Mouse (Mus musculus) embryonic facial prominence, embryonic 11.5 days (tissue): Measurements from ENCODE around the gene Tacc2. TPM values are rescaled to one million over a fixed set of nuclear protein-coding genes. Genes with fewer than 3 reads are reported as not detected.
A peak's percentile ranks its signal among the peaks of the same experiment; 100 is the strongest.

ENCODE experiments used
- ATAC-seq: fragments of 200-750 bp; cut with Nextera tagmentation; replicated peaks from 2 replicates; pipeline ENCODE4 v1.8.0; 2017; ENCODE audit warnings: low read depth; ENCODE audit not compliant: insufficient number of reproducible peaks, low FRiP score, low TSS enrichment
- DNase-seq: peaks from one replicate; pipeline ENCODE4 v3.0.0-alpha.2; 2015; ENCODE audit warnings: low spot score
- H3K27ac ChIP-seq: fragments of 300-500 bp; sonication (generic); replicated peaks from 2 replicates; pipeline ENCODE4 v1.5.1; 2014; ENCODE audit warnings: mild to moderate bottlenecking, low read depth, low read length, control low read depth
- H3K27me3 ChIP-seq: fragments of 300-500 bp; sonication (generic); 2 replicates; pipeline ENCODE4 v1.6.1; 2014; ENCODE audit warnings: mild to moderate bottlenecking, low read length, moderate library complexity, mixed read lengths; ENCODE audit not compliant: control insufficient read depth, insufficient read depth
- H3K36me3 ChIP-seq: fragments of 300-500 bp; sonication (generic); replicated peaks from 2 replicates; pipeline ENCODE4 v1.6.1; 2014; ENCODE audit warnings: low read depth, mild to moderate bottlenecking, low read length, moderate library complexity, mixed read lengths; ENCODE audit not compliant: control insufficient read depth, insufficient read depth
- H3K4me1 ChIP-seq: fragments of 300-500 bp; sonication (generic); 2 replicates; pipeline ENCODE4 v1.6.1; 2014; ENCODE audit warnings: low read length, mixed read lengths; ENCODE audit not compliant: control insufficient read depth, insufficient read depth
- H3K4me2 ChIP-seq: fragments of 300-500 bp; sonication (generic); 2 replicates; pipeline ENCODE4 v1.6.1; 2014; ENCODE audit warnings: low read depth, mild to moderate bottlenecking, control low read depth, low read length, moderate library complexity
- H3K4me3 ChIP-seq: fragments of 300-500 bp; sonication (generic); 2 replicates; pipeline ENCODE4 v1.5.1; 2014; ENCODE audit warnings: low read depth, low read length, control low read depth
- H3K9ac ChIP-seq: fragments of 300-500 bp; sonication (generic); replicated peaks from 2 replicates; pipeline ENCODE4 v1.6.1; 2014; ENCODE audit warnings: mild to moderate bottlenecking, control low read depth, low read length
- H3K9me3 ChIP-seq: fragments of 300-500 bp; sonication (generic); replicated peaks from 2 replicates; pipeline ENCODE4 v1.6.1; 2016; ENCODE audit warnings: mild to moderate bottlenecking, low read length, inconsistent platforms, mixed read lengths; ENCODE audit not compliant: control insufficient read depth
- WGBS: fragments of 180-500 bp; shearing (Covaris S2); extraction: QIAGEN DNeasy Blood & Tissue Kit; methylation state at CpG from one replicate; pipeline ENCODE4 v1.1.7; 2014; 5-methylcytosine and 5-hydroxymethylcytosine counted together
- polyA plus RNA-seq: library from polyadenylated mRNA; unstranded; fragments of >200 nt; fragmentation: Nextera tagmentation; extraction: Ambion mirVana; gene quantifications from 2 replicates; pipeline ENCODE4 v1.2.1, GENCODE M21; 2014

Tacc2 gene
- polyA plus RNA-seq, 1 experiment from 2014 or later, result 39.9 TPM

DNA sequence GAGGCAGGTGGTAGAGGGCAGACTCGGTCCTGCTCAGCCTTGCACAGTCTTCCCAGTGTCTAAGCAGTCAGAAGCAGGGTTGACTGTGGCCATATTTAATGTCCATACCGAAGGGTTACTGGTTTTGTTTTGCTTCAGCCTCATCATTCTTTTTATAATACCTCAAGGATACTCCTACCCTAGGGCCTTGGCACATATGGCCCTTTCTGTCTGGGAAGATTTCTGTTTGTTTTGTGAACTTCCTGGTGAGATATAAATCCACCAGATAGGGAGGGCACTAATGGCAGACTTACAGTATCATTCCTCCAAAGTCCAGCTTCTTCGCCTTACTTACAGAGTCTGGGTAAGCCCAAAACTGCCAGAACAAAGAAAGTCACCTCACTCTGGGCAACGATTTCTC lies 150.3 kb downstream of the Tacc2 start:
- H3K36me3 ChIP-seq, result no peaks in the 10 kb centered on the region; the same call in 1 of the 2 replicates
- DNase-seq, result no peak
- H3K27ac ChIP-seq, result no peak overlapping the region
- H3K4me2 ChIP-seq, result no peak overlapping the region
- H3K9me3 ChIP-seq, result no peaks in the 10 kb centered on the region
- H3K4me1 ChIP-seq, result no peaks in the 10 kb centered on the region
- no peaks in the 10 kb centered on the region for H3K27me3 ChIP-seq
- H3K4me3 ChIP-seq, result no peak overlapping the region
- H3K9ac ChIP-seq, result no peak overlapping the region
- no peak for ATAC-seq
- WGBS, result 93% methylated on average over 4 of the region's 4 CpGs

DNA sequence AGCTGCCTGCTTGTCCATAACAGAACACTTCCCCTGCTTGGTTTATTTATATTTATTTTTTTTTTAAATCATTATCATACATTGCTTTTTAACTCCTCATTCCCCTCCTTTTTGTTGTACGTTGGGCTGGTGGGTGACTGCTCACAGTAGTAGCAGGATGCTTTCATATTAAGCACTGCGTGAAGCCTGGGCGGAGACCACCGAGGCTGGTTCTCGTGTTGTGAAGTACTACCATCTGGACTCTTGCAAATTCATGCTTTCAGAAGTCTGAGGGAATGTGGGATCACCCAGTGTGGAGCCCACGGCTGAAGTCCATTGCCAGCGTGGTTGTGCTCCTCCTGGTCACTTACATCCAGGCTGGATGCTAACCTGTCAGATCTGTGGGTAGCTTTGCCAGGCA lies 154.6 kb downstream of the Tacc2 start:
- no peaks in the 10 kb centered on the region for H3K4me1 ChIP-seq
- no peaks in the 10 kb centered on the region; the same call in none of the 2 replicates for H3K36me3 ChIP-seq
- 76% methylated on average over 7 of the region's 7 CpGs for WGBS
- no peak overlapping the region for H3K4me3 ChIP-seq
- H3K27me3 ChIP-seq, result no peaks in the 10 kb centered on the region
- H3K9me3 ChIP-seq, result no peaks in the 10 kb centered on the region
- H3K9ac ChIP-seq, result no peak overlapping the region
- no peak for DNase-seq
- ATAC-seq, result no peak
- H3K27ac ChIP-seq, result no peak overlapping the region
- H3K4me2 ChIP-seq, result no peak overlapping the region

DNA sequence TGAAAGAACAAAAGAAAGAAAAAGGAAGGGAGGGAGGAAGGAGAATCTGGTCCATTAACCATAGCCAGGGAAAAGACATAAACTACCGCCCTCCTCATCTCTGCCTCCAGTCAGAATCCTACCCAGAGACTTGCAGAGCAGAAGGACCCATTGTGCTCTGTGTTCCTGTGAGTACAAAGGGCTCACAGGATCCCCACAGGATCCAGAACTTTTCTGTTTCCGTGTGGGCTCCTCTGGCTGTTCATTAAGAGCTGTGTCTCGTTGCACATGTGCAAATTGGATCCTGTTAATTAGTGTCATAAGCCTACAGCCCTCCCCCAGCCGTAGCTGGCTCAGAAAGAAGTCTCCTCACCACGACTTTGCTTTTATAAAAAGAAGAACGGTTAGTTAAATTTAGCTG lies 155.7 kb downstream of the Tacc2 start:
- no peak for ATAC-seq
- H3K9me3 ChIP-seq, result no peaks in the 10 kb centered on the region
- no peak overlapping the region for H3K4me2 ChIP-seq
- no peak for DNase-seq
- no peak overlapping the region for H3K9ac ChIP-seq
- H3K36me3 ChIP-seq, result peaks cover under 1% of the 10 kb centered on the region
- no peak overlapping the region for H3K27ac ChIP-seq
- H3K4me1 ChIP-seq, result no peaks in the 10 kb centered on the region
- no peaks in the 10 kb centered on the region for H3K27me3 ChIP-seq
- no peak overlapping the region for H3K4me3 ChIP-seq
- 59% methylated on average over 6 of the region's 6 CpGs for WGBS

DNA sequence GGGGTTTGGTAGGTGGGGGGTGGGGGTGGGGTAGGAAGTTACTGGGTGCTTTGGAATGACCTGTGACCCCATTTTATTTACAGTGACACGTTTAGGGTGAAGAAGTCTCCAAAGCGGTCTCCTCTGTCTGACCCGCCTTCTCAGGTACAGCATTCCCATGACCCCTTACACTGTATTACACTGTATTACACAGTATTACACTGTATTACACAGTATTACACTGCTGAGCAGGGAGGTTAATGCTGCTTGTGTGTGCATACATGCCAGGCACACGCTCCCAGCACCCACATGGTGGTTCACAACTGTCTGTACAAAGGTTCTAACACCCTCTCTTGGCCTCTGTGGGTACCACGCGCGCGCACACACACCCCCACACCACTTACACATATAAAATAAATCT lies 156.2 kb downstream of the Tacc2 start:
- peaks cover 2% of the 10 kb centered on the region for H3K36me3 ChIP-seq

DNA sequence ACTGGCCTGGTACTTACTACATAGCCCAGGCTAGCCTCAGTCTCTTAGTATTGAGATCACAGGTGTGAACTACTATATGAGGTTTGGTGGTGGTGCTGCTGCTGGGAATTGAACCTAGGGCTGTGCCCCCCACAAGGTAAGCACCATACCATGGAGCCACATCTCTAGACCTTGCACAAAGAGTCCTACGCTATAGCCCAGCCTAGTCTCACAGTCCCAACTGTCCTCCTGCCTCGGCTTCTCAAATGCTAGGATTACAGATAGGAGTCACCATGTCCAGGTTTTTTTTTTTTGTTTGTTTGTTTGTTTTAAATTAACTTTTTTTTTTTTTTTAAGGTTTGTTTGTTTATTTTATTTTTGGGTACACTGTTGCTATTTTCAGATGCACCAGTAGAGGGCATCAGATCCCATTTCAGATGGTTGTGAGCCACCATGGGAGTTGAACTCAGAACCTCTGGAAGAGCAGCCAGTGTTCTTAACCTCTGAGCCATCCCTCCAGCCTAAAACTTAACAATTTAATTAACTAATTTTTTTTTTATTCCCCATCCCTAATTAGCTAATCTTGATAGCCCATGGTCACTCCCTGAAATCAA lies 157.1 kb downstream of the Tacc2 start:
- Histone ChIP-seq H3K4me1 (no peaks in the 10 kb centered on the region), H3K9ac (no peak overlapping the region), H3K9me3 (no peaks in the 10 kb centered on the region), H3K4me2 (no peak overlapping the region), H3K36me3 (peaks cover 2% of the 10 kb centered on the region), H3K27me3 (no peaks in the 10 kb centered on the region), H3K4me3 (no peak overlapping the region), H3K27ac (no peak overlapping the region)
- DNase-seq (no peak), ATAC-seq (no peak)
- 89% methylated on average over 2 of the region's 2 CpGs for WGBS

More for the DNA sequence above, 156.2 kb downstream of the Tacc2 start:
- Histone ChIP-seq H3K27ac (no peak overlapping the region), H3K4me2 (no peak overlapping the region), H3K27me3 (no peaks in the 10 kb centered on the region), H3K4me1 (no peaks in the 10 kb centered on the region), H3K9ac (no peak overlapping the region), H3K4me3 (no peak overlapping the region), H3K9me3 (no peaks in the 10 kb centered on the region)
- WGBS, result 93% methylated on average over 8 of the region's 8 CpGs
- DNase-seq, result no peak
- peak; percentile 65; the same call in 1 of the 2 replicates for ATAC-seq

DNA sequence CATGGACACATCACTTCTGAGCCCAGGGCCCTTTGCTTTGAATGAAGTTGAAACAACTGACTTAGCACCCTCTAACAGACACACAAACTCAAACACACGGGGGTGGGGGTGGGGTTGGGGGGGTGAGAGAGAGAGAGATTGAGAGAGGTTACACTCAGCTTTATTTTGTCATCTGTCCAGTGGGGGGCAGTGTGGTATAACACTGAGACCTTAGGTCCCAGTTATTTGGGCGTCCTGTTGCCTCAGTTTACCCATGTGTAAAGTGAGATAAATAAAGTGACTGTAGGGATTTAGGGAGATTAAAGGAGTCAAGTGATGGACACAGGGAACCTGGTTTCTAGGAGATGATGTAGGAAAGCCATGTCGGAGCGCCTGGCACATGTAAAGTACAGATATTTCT lies 163.9 kb downstream of the Tacc2 start:
- H3K36me3 ChIP-seq, result peaks cover 7% of the 10 kb centered on the region

DNA sequence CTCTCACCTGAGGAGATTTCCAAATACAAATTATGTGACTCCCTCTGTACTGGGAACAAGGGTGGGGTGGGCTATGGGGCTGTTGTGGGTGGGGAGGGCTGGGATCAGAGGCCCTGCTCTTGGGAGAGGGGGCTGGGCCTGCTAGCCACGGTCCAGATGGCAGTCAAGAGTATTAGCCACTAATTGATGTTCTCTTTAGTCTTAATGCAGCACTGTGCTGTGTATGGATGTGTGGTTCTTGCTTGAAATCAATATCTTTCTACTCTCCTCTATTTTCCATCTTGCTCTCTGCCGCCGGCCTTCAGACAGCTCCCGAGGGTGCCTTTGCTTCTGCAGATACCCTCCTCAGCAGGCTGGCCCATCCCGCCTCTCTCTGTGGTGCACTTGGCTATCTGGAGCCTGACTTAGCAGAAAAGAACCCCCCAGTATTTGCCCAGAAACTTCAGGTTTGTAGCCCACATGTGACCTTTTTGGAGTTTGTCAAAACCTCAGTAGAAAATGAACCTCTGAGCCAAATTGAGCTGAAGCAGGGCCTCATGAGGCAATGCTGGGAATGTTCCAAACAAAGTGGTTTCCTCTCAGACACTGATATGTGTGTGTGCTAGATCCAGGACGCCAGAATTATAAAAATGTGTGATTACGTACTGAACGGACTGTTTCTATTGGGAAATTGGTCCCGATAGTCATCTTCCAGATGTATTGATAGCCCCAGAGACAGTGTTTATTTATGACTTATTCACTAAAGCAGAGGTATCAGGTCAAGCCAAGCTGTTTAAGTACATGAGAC lies 166.2 kb downstream of the Tacc2 start:
- Histone ChIP-seq H3K4me2 (no peak overlapping the region), H3K36me3 (peaks cover 5% of the 10 kb centered on the region), H3K9me3 (no peaks in the 10 kb centered on the region), H3K9ac (no peak overlapping the region), H3K27me3 (no peaks in the 10 kb centered on the region), H3K4me1 (no peaks in the 10 kb centered on the region), H3K4me3 (no peak overlapping the region), H3K27ac (no peak overlapping the region)
- ATAC-seq, result peak; percentile 52; the same call in 1 of the 2 replicates
- no peak for DNase-seq
- 89% methylated on average over 9 of the region's 9 CpGs for WGBS

More for the DNA sequence above, 163.9 kb downstream of the Tacc2 start:
- no peaks in the 10 kb centered on the region for H3K27me3 ChIP-seq
- no peak overlapping the region for H3K4me2 ChIP-seq
- H3K27ac ChIP-seq, result no peak overlapping the region
- ATAC-seq (no peak), DNase-seq (no peak)
- no peaks in the 10 kb centered on the region for H3K4me1 ChIP-seq
- no peak overlapping the region for H3K4me3 ChIP-seq
- no peaks in the 10 kb centered on the region for H3K9me3 ChIP-seq
- no peak overlapping the region for H3K9ac ChIP-seq
- WGBS, result 84% methylated on average over 4 of the region's 4 CpGs

DNA sequence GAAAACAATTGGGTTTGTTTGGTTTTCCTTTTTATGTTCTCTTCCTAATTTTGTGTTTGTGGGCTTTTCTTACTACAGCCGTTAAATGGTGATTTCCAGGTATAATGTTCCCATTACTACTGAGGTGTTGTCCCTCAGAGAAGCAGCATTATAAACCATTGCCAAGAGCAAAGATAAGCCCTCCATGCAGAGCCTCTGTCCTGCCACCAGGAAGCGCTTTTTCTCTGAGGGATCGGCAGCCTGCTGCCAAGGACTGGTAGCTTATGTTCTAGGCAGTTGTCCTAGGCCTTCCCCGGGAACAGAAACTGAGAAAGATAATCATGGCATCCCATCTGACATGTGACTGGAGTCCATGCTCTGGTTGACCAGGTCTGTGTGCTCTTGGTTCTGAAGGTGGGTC lies 171.9 kb downstream of the Tacc2 start:
- WGBS, result 95% methylated on average over 4 of the region's 4 CpGs
- DNase-seq (no peak), ATAC-seq (no peak)
- Histone ChIP-seq H3K4me3 (no peak overlapping the region), H3K4me1 (no peaks in the 10 kb centered on the region), H3K27me3 (no peaks in the 10 kb centered on the region), H3K36me3 (no peaks in the 10 kb centered on the region; the same call in 1 of the 2 replicates), H3K4me2 (no peak overlapping the region), H3K27ac (no peak overlapping the region), H3K9ac (no peak overlapping the region), H3K9me3 (no peaks in the 10 kb centered on the region)
